Mouse (Mus musculus) gastrocnemius, postnatal 10 days (tissue): ENCODE data around the gene Spg20. TPM values are rescaled to one million over a fixed set of nuclear protein-coding genes. Genes with fewer than 3 reads are reported as not detected.

Experiments used
- DNase-seq: peaks from one replicate; pipeline ENCODE4 v3.0.0; 2021; ENCODE audit warnings: mixed read lengths
- microRNA-seq, 2 experiments: library from miRNA; unstranded; fragments of <30 nt; microRNA quantifications; one replicate each; pipeline ENCODE4 v1.2.0; 2021
- total RNA-seq, 2 experiments: library from RNA; stranded (reverse); gene quantifications; 2 replicates each; pipeline ENCODE4 v1.2.3; 2021

Gene Spg20
- total RNA-seq, 2 experiments from 2014 or later, result 48.4 to 52.6 TPM

- no peak for DNase-seq
Measured at GRCm38 (mm10) chr3:55148091-55148490, 36.2 kb downstream of the Spg20 start.

- DNase-seq, result peak; percentile 71
Measured at GRCm38 (mm10) chr3:55151656-55152433, 39.9 kb downstream of the Spg20 start.

- DNase-seq, result no peak
Measured at GRCm38 (mm10) chr3:55152673-55153334, 40.9 kb downstream of the Spg20 start.

GRCm38 (mm10) chr3:55154163-55154562 lies 42.3 kb downstream of the Spg20 start:
- no peak for DNase-seq

- DNase-seq, result no peak
Measured at GRCm38 (mm10) chr3:55157413-55157812, 45.5 kb downstream of the Spg20 start.

- no peak for DNase-seq
Measured at GRCm38 (mm10) chr3:55161144-55161543, 49.2 kb downstream of the Spg20 start.

- DNase-seq, result no peak
Measured at GRCm38 (mm10) chr3:55163510-55163909, 51.6 kb downstream of the Spg20 start.

GRCm38 (mm10) chr3:55172478-55172877 lies 60.6 kb downstream of the Spg20 start:
- DNase-seq, result no peak

GRCm38 (mm10) chr3:55177271-55177670 lies 65.4 kb downstream of the Spg20 start:
- DNase-seq, result no peak

GRCm38 (mm10) chr3:55181766-55182165 lies 69.9 kb downstream of the Spg20 start, which contains the start of gene Sohlh2:
Sohlh2 (plus strand) TSS chr3:55182028.
- DNase-seq, result no peak

Small RNA genes lying within 50 kb of the gene (microRNA-seq; reads per million reads assigned to microRNA genes)
- 0 reads per million in 2 experiments for gene Gm22029

Other genes starting within 250 kb of the Spg20 start
- under 1 TPM; 0.07 to 0.11 TPM for gene Sertm1, start 196.2 kb upstream of the Spg20 start, total RNA-seq
- under 1 TPM in 1 of 2 experiments, not detected in 1; 0.16 TPM for gene Ccna1, start 56.6 kb upstream of the Spg20 start, total RNA-seq
- gene Ccdc169, start 25.2 kb downstream of the Spg20 start, total RNA-seq, result under 1 TPM; 0.14 to 0.16 TPM
- under 1 TPM in 1 of 2 experiments, not detected in 1; 0.16 TPM for gene Sohlh2, start 69.9 kb downstream of the Spg20 start, total RNA-seq
- gene Dclk1, start 130.3 kb downstream of the Spg20 start, total RNA-seq, result 10 to 100 TPM; 20.5 to 29.9 TPM